Mouse (Mus musculus) CH12.LX (cell line): ENCODE measurements around the gene Ttc7. TPM values are rescaled to one million over a fixed set of nuclear protein-coding genes. Genes with fewer than 3 reads are reported as not detected.

Experiments used
- DNase-seq: peaks from one replicate; pipeline ENCODE4 v3.0.0-alpha.2; 2013; ENCODE audit errors: extremely low read depth
- H3K27ac ChIP-seq: 2 replicates; pipeline ENCODE4 v1.5.1; 2012; ENCODE audit warnings: low read depth, mild to moderate bottlenecking, control low read depth, moderate library complexity; ENCODE audit not compliant: insufficient read depth
- H3K27me3 ChIP-seq: replicated peaks from 2 replicates; pipeline ENCODE3; 2012; ENCODE audit warnings: inconsistent platforms
- H3K36me3 ChIP-seq, 2 experiments: replicated peaks in 1 of 2; 2 replicates each; pipeline versions ENCODE3 to v1.6.1; 2012; ENCODE audit warnings: inconsistent platforms in 1 of 2, low read length in 1 of 2, mild to moderate bottlenecking in 1 of 2, mixed read lengths in 1 of 2, moderate library complexity in 1 of 2; ENCODE audit not compliant: control insufficient read depth in 1 of 2, insufficient read depth in 1 of 2
- H3K4me1 ChIP-seq, 2 experiments: 2 replicates each; pipeline ENCODE4 v1.6.1; 2012; ENCODE audit warnings: inconsistent platforms in 1 of 2, moderate library complexity in 1 of 2; ENCODE audit not compliant: insufficient read depth in 2 of 2, control insufficient read depth in 1 of 2
- H3K4me2 ChIP-seq: 2 replicates; pipeline ENCODE4 v1.6.1; 2012; ENCODE audit warnings: low read depth, mild to moderate bottlenecking, control low read depth; ENCODE audit not compliant: poor library complexity, insufficient read depth, severe bottlenecking
- H3K4me3 ChIP-seq, 3 experiments: fragments of 150-350 bp in 1 of 3; sonication (generic) in 1 of 3; replicated peaks in 1 of 3; 2 replicates each; pipeline versions ENCODE3 to v1.5.1; 2011 to 2012; ENCODE audit warnings: low read depth in 2 of 3, low read length in 2 of 3, mild to moderate bottlenecking in 2 of 3, moderate library complexity in 2 of 3, control low read depth in 1 of 3, improper control_type of control experiment in 1 of 3, inconsistent platforms in 1 of 3, mixed read lengths in 1 of 3; ENCODE audit not compliant: poor library complexity in 1 of 3
- H3K79me2 ChIP-seq: replicated peaks from 2 replicates; pipeline ENCODE4 v1.6.1; 2012; ENCODE audit warnings: mild to moderate bottlenecking, moderate library complexity; ENCODE audit not compliant: control insufficient read depth, poor library complexity, insufficient read depth, severe bottlenecking; ENCODE audit errors: extremely low read depth
- H3K9ac ChIP-seq: 2 replicates; pipeline ENCODE4 v1.6.1; 2012; ENCODE audit warnings: low read depth, mild to moderate bottlenecking, control low read depth, moderate library complexity; ENCODE audit not compliant: insufficient read depth
- H3K9me3 ChIP-seq: replicated peaks from 2 replicates; pipeline ENCODE3; 2012; ENCODE audit warnings: low read length, inconsistent platforms, mixed read lengths
- BHLHE40 ChIP-seq: IDR thresholded peaks from 2 replicates; pipeline ENCODE4 v1.6.1; 2011; ENCODE audit warnings: mild to moderate bottlenecking, low read depth, low read length, improper control_type of control experiment
- CHD2 ChIP-seq: IDR thresholded peaks from 2 replicates; pipeline ENCODE4 v1.6.1; 2011; ENCODE audit warnings: low read length, improper control_type of control experiment
- EP300 ChIP-seq: IDR thresholded peaks from 2 replicates; pipeline ENCODE4 v1.6.1; 2011; ENCODE audit warnings: low read length, improper control_type of control experiment
- HCFC1 ChIP-seq: IDR thresholded peaks from 2 replicates; pipeline ENCODE4 v1.6.1; 2012; ENCODE audit warnings: low read depth, mild to moderate bottlenecking, inconsistent platforms, low read length, improper control_type of control experiment
- IRF4 ChIP-seq: IDR thresholded peaks from 2 replicates; pipeline ENCODE4 v1.6.1; 2014; ENCODE audit warnings: low read depth, mild to moderate bottlenecking, inconsistent platforms, low read length, improper control_type of control experiment
- JUN ChIP-seq: IDR thresholded peaks from 2 replicates; pipeline ENCODE4 v1.6.1; 2011; ENCODE audit warnings: low read depth, mild to moderate bottlenecking, low read length, improper control_type of control experiment, moderate library complexity; ENCODE audit not compliant: insufficient read depth
- JUND ChIP-seq: conservative IDR thresholded peaks from 2 replicates; pipeline ENCODE4 v1.6.1; 2011; ENCODE audit warnings: low read depth, low read length, improper control_type of control experiment
- KAT2A ChIP-seq: IDR thresholded peaks from 2 replicates; pipeline ENCODE4 v1.6.1; 2012; ENCODE audit warnings: low read length, improper control_type of control experiment, inconsistent platforms; ENCODE audit not compliant: insufficient replicate concordance
- MAZ ChIP-seq: IDR thresholded peaks from 2 replicates; pipeline ENCODE4 v1.6.1; 2012; ENCODE audit warnings: low read depth, mild to moderate bottlenecking, inconsistent platforms, low read length, improper control_type of control experiment, moderate library complexity
- MEF2A ChIP-seq: IDR thresholded peaks from 2 replicates; pipeline ENCODE4 v1.6.1; 2014; ENCODE audit warnings: low read depth, mild to moderate bottlenecking, inconsistent platforms, low read length, improper control_type of control experiment, borderline replicate concordance
- MYC ChIP-seq: IDR thresholded peaks from 2 replicates; pipeline ENCODE4 v1.6.1; 2011; ENCODE audit warnings: low read depth, mild to moderate bottlenecking, improper control_type of control experiment, low read length
- PAX5 ChIP-seq: IDR thresholded peaks from 2 replicates; pipeline ENCODE4 v1.6.1; 2012; ENCODE audit warnings: low read length, inconsistent platforms, mixed read lengths
- POLR2AphosphoS2 ChIP-seq: IDR thresholded peaks from 2 replicates; pipeline ENCODE4 v1.6.1; 2011; ENCODE audit warnings: low read depth, low read length, improper control_type of control experiment
- RCOR1 ChIP-seq: conservative IDR thresholded peaks from 2 replicates; pipeline ENCODE4 v1.6.1; 2012; ENCODE audit warnings: low read depth, mild to moderate bottlenecking, inconsistent platforms, low read length, improper control_type of control experiment
- SIN3A ChIP-seq: IDR thresholded peaks from 2 replicates; pipeline ENCODE4 v1.6.1; 2012; ENCODE audit warnings: low read length, improper control_type of control experiment, inconsistent platforms
- SMC3 ChIP-seq: IDR thresholded peaks from 2 replicates; pipeline ENCODE4 v1.6.1; 2011; ENCODE audit warnings: low read depth, low read length, improper control_type of control experiment
- TBP ChIP-seq: conservative IDR thresholded peaks from 2 replicates; pipeline ENCODE4 v1.6.1; 2011; ENCODE audit warnings: low read depth, low read length, improper control_type of control experiment
- TCF12 ChIP-seq: IDR thresholded peaks from 2 replicates; pipeline ENCODE4 v1.6.1; 2014; ENCODE audit warnings: low read depth, mild to moderate bottlenecking, inconsistent platforms, low read length, improper control_type of control experiment
- UBTF ChIP-seq: IDR thresholded peaks from 2 replicates; pipeline ENCODE4 v1.6.1; 2012; ENCODE audit warnings: low read depth, mild to moderate bottlenecking, inconsistent platforms, low read length, improper control_type of control experiment, moderate library complexity
- USF1 ChIP-seq: IDR thresholded peaks from 2 replicates; pipeline ENCODE4 v1.6.1; 2014; ENCODE audit warnings: low read depth, mild to moderate bottlenecking, inconsistent platforms, low read length, improper control_type of control experiment
- ZC3H11A ChIP-seq: IDR thresholded peaks from 2 replicates; pipeline ENCODE4 v1.6.1; 2012; ENCODE audit warnings: low read depth, mild to moderate bottlenecking, inconsistent platforms, low read length, improper control_type of control experiment
- ZKSCAN1 ChIP-seq: IDR thresholded peaks from 2 replicates; pipeline ENCODE4 v1.6.1; 2012; ENCODE audit warnings: low read depth, inconsistent platforms, low read length, improper control_type of control experiment, borderline replicate concordance
- ZMIZ1 ChIP-seq: IDR thresholded peaks from 2 replicates; pipeline ENCODE4 v1.6.1; 2012; ENCODE audit warnings: low read depth, mild to moderate bottlenecking, inconsistent platforms, low read length, improper control_type of control experiment
- ZNF384 ChIP-seq: IDR thresholded peaks from 2 replicates; pipeline ENCODE4 v1.6.1; 2012; ENCODE audit warnings: low read depth, low read length, improper control_type of control experiment, inconsistent platforms
- dilution Hi-C: fragments of 300-500 bp; cut with MboI; formaldehyde crosslinking; loops from 2 replicates; pipeline ENCODE4 v1.14.3; 2020; ENCODE audit warnings: low sequenced_read_pairs; ENCODE audit not compliant: extremely low pct_unique_long_range_greater_than_20kb, extremely low pct_ligation_motif_present
- in situ Hi-C: fragments of 300-500 bp; cut with MboI; formaldehyde crosslinking; loops from 3 replicates; pipeline ENCODE4 v1.14.3; 2019; ENCODE audit warnings: low sequenced_read_pairs, low pct_ligation_motif_present, low pct_unique_long_range_greater_than_20kb, mixed read lengths
- polyA plus RNA-seq: library from polyadenylated mRNA; unstranded; fragments of >175 nt; gene quantifications from 2 replicates; pipeline ENCODE4 v1.2.1, GENCODE M21; 2012; ENCODE audit warnings: low read depth; ENCODE audit not compliant: insufficient read length
- total RNA-seq, 2 experiments: library from RNA; depleted of rRNA; stranded (reverse); fragments of 300-350 nt in 1 of 2; fragments of >200 nt in 1 of 2; gene quantifications; 2 replicates each; pipeline ENCODE4 v1.2.3; 2012 to 2014

Gene Ttc7
- total and polyA plus RNA-seq, 3 experiments, result 6.2 to 16.4 (median 12.8) TPM

GRCm38 (mm10) chr17:87344441-87345251, 62.0 kb downstream of the Ttc7 start:
- Histone ChIP-seq H3K4me1 (peaks cover 0 to 12% of the 10 kb centered on the region in 2 experiments; a peak in 2 of 4 replicates), H3K4me3 (no peak overlapping the region), H3K79me2 (no peaks in the 10 kb centered on the region), H3K36me3 (peaks cover 0 to 53% of the 10 kb centered on the region in 2 experiments), H3K9me3 (peaks cover 3% of the 10 kb centered on the region), H3K27ac (no peak overlapping the region), H3K9ac (no peak overlapping the region), H3K4me2 (no peak overlapping the region), H3K27me3 (no peaks in the 10 kb centered on the region)
- DNase-seq, result no peak
- dilution Hi-C loops, result no loop called here
- TF ChIP-seq BHLHE40 (no peak), JUND (no peak), MEF2A (no peak), IRF4 (no peak), PAX5 (no peak), ZKSCAN1 (no peak), HCFC1 (no peak), UBTF (no peak)
- in situ Hi-C loops, result no loop called here

GRCm38 (mm10) chr17:87345252-87345593, 62.5 kb downstream of the Ttc7 start:
- H3K4me1 ChIP-seq, result peaks cover 0 to 12% of the 10 kb centered on the region in 2 experiments; a peak in 2 of 4 replicates
- no peak overlapping the region for H3K4me3 ChIP-seq
- dilution Hi-C loops (no loop called here), in situ Hi-C loops (no loop called here)
- peaks cover 3% of the 10 kb centered on the region for H3K9me3 ChIP-seq
- TF ChIP-seq RCOR1 (no peak), TCF12 (no peak), CHD2 (no peak), MYC (no peak), KAT2A (no peak)
- no peak for DNase-seq
- no peaks in the 10 kb centered on the region for H3K27me3 ChIP-seq
- H3K9ac ChIP-seq, result no peak overlapping the region
- H3K79me2 ChIP-seq, result no peaks in the 10 kb centered on the region
- no peak overlapping the region for H3K4me2 ChIP-seq
- H3K27ac ChIP-seq, result no peak overlapping the region
- H3K36me3 ChIP-seq, result peaks cover 0 to 52% of the 10 kb centered on the region in 2 experiments

- no peak overlapping the region for H3K9ac ChIP-seq
- H3K4me1 ChIP-seq, result peaks cover 19 to 43% of the 10 kb centered on the region in 2 experiments
- H3K9me3 ChIP-seq, result peaks cover 3% of the 10 kb centered on the region
- H3K4me3 ChIP-seq, result no peak overlapping the region
- dilution Hi-C loops, result no loop called here
- no peak overlapping the region for H3K27ac ChIP-seq
- H3K36me3 ChIP-seq, result peaks cover 0 to 26% of the 10 kb centered on the region in 2 experiments
- H3K79me2 ChIP-seq, result no peaks in the 10 kb centered on the region
- in situ Hi-C loops, result no loop called here
- DNase-seq, result no peak
- H3K27me3 ChIP-seq, result no peaks in the 10 kb centered on the region
- no peak overlapping the region for H3K4me2 ChIP-seq
- TF ChIP-seq KAT2A, result no peak
- no peak for TF ChIP-seq TBP
- TF ChIP-seq JUND, result no peak
- TF ChIP-seq RCOR1, result no peak
- no peak for TF ChIP-seq POLR2AphosphoS2
- no peak for TF ChIP-seq BHLHE40
- TF ChIP-seq ZC3H11A, result no peak
- no peak for TF ChIP-seq TCF12
- no peak for TF ChIP-seq USF1
- TF ChIP-seq SIN3A, result no peak
- no peak for TF ChIP-seq ZMIZ1
- TF ChIP-seq SMC3, result no peak
- no peak for TF ChIP-seq EP300
- TF ChIP-seq JUN, result no peak
- no peak for TF ChIP-seq MAZ
- no peak for TF ChIP-seq ZNF384
Measured at GRCm38 (mm10) chr17:87348353-87348752, 65.7 kb downstream of the Ttc7 start.
